Mouse (Mus musculus) neural tube, embryonic 14.5 days (tissue): ENCODE measurements at regions not wholly inside any gene's neighbourhood (a gene's known extent, or its start where the extent isn't known, plus 50 kb on each side); places are given as distances from the start of the nearest gene placed in this dataset.
A peak's percentile ranks its signal among the peaks of the same experiment; 100 is the strongest.

ENCODE experiments used
- ATAC-seq: fragments of 200-750 bp; cut with Nextera tagmentation; 2 replicates; pipeline ENCODE4 v1.8.0; 2017; ENCODE audit warnings: low read depth, mild to moderate bottlenecking, moderate TSS enrichment, moderate library complexity
- H3K27ac ChIP-seq: fragments of 300-500 bp; sonication (generic); 2 replicates; pipeline ENCODE4 v1.5.1; 2014; ENCODE audit warnings: low read depth, mild to moderate bottlenecking, control low read depth, low read length, moderate library complexity, mixed read lengths
- H3K27me3 ChIP-seq: fragments of 300-500 bp; sonication (generic); 2 replicates; pipeline ENCODE4 v1.6.1; 2014; ENCODE audit warnings: low read length; ENCODE audit not compliant: control insufficient read depth, insufficient read depth
- H3K36me3 ChIP-seq: fragments of 300-500 bp; sonication (generic); 2 replicates; pipeline ENCODE4 v1.6.1; 2014; ENCODE audit warnings: low read length, mixed read lengths; ENCODE audit not compliant: control insufficient read depth, insufficient read depth
- H3K4me1 ChIP-seq: fragments of 300-500 bp; sonication (generic); 2 replicates; pipeline ENCODE4 v1.6.1; 2014; ENCODE audit warnings: low read length; ENCODE audit not compliant: control insufficient read depth, insufficient read depth
- H3K4me2 ChIP-seq: fragments of 300-500 bp; sonication (generic); 2 replicates; pipeline ENCODE4 v1.6.1; 2014; ENCODE audit warnings: mild to moderate bottlenecking, low read depth, low read length, control low read depth
- H3K4me3 ChIP-seq: fragments of 300-500 bp; sonication (generic); 2 replicates; pipeline ENCODE4 v1.5.1; 2014; ENCODE audit warnings: low read depth, low read length, control low read depth, mixed read lengths
- H3K9ac ChIP-seq: fragments of 300-500 bp; sonication (generic); replicated peaks from 2 replicates; pipeline ENCODE4 v1.6.1; 2014; ENCODE audit warnings: low read depth, mild to moderate bottlenecking, control low read depth, low read length, mixed read lengths
- H3K9me3 ChIP-seq: fragments of 300-500 bp; sonication (generic); 2 replicates; pipeline ENCODE4 v1.6.1; 2016; ENCODE audit warnings: low read length; ENCODE audit not compliant: control insufficient read depth
- WGBS: fragments of 180-500 bp; shearing (Covaris S2); extraction: QIAGEN DNeasy Blood & Tissue Kit; methylation state at CpG from one replicate; pipeline ENCODE4 v1.1.7; 2014; 5-methylcytosine and 5-hydroxymethylcytosine counted together

- H3K9me3 ChIP-seq: no peaks in the 10 kb centered on the region
- no peaks in the 10 kb centered on the region for H3K27me3 ChIP-seq
- H3K4me1 ChIP-seq: no peaks in the 10 kb centered on the region
- no peaks in the 10 kb centered on the region for H3K36me3 ChIP-seq
- no peak for ATAC-seq
- no peak overlapping the region for H3K9ac ChIP-seq
- WGBS: 87% methylated on average over 10 of the region's 10 CpGs
- no peak overlapping the region for H3K27ac ChIP-seq
- H3K4me3 ChIP-seq: no peak overlapping the region
- no peak overlapping the region for H3K4me2 ChIP-seq
Observed at GRCm38 (mm10) chr8:35185165-35185564, 580.4 kb upstream of the Gm19410 start.

- Histone ChIP-seq H3K36me3 (no peaks in the 10 kb centered on the region), H3K9ac (no peak overlapping the region), H3K9me3 (no peaks in the 10 kb centered on the region), H3K27me3 (no peaks in the 10 kb centered on the region), H3K4me3 (no peak overlapping the region), H3K4me1 (no peaks in the 10 kb centered on the region), H3K4me2 (no peak overlapping the region), H3K27ac (no peak overlapping the region)
- no peak for ATAC-seq
- whole genome bisulfite sequencing: 96% methylated on average over 8 of the region's 8 CpGs
Observed at GRCm38 (mm10) chr8:35188531-35188930, 577.1 kb upstream of the Gm19410 start.

- H3K36me3 ChIP-seq: no peaks in the 10 kb centered on the region
- no peak overlapping the region for H3K4me3 ChIP-seq
- ATAC-seq: no peak
- no peaks in the 10 kb centered on the region for H3K4me1 ChIP-seq
- no peaks in the 10 kb centered on the region for H3K27me3 ChIP-seq
- H3K4me2 ChIP-seq: no peak overlapping the region
- no peak overlapping the region for H3K9ac ChIP-seq
- 82% methylated on average over 16 of the region's 16 CpGs for WGBS
- no peaks in the 10 kb centered on the region for H3K9me3 ChIP-seq
- no peak overlapping the region for H3K27ac ChIP-seq
Observed at GRCm38 (mm10) chr8:35189695-35190094, 575.9 kb upstream of the Gm19410 start.

GRCm38 (mm10) chr8:35192515-35192914 is 573.1 kb upstream of the Gm19410 start:
- H3K27me3 ChIP-seq: no peaks in the 10 kb centered on the region
- WGBS: 41% methylated on average over 3 of the region's 3 CpGs
- H3K4me3 ChIP-seq: no peak overlapping the region
- H3K9ac ChIP-seq: no peak overlapping the region
- H3K4me1 ChIP-seq: no peaks in the 10 kb centered on the region
- no peak for ATAC-seq
- no peak overlapping the region for H3K27ac ChIP-seq
- no peak overlapping the region for H3K4me2 ChIP-seq
- no peaks in the 10 kb centered on the region for H3K9me3 ChIP-seq
- H3K36me3 ChIP-seq: no peaks in the 10 kb centered on the region

GRCm38 (mm10) chr8:35193771-35194170 is 571.8 kb upstream of the Gm19410 start:
- 57% methylated on average over 1 of the region's 1 CpGs for WGBS
- H3K9ac ChIP-seq: no peak overlapping the region
- peak; percentile 60; the same call in 1 of the 2 replicates for ATAC-seq
- H3K4me3 ChIP-seq: no peak overlapping the region
- no peaks in the 10 kb centered on the region for H3K4me1 ChIP-seq
- no peak overlapping the region for H3K27ac ChIP-seq
- no peaks in the 10 kb centered on the region for H3K27me3 ChIP-seq
- H3K36me3 ChIP-seq: no peaks in the 10 kb centered on the region
- H3K4me2 ChIP-seq: no peak overlapping the region
- H3K9me3 ChIP-seq: no peaks in the 10 kb centered on the region

- no peak; the same call in 1 of the 2 replicates for ATAC-seq
- Histone ChIP-seq H3K36me3 (no peaks in the 10 kb centered on the region), H3K4me1 (no peaks in the 10 kb centered on the region), H3K27ac (no peak overlapping the region), H3K27me3 (no peaks in the 10 kb centered on the region), H3K9me3 (no peaks in the 10 kb centered on the region), H3K4me3 (no peak overlapping the region), H3K4me2 (no peak overlapping the region), H3K9ac (no peak overlapping the region)
- 34% methylated on average over 4 of the region's 4 CpGs for WGBS
Observed at GRCm38 (mm10) chr8:35196189-35196588, 569.4 kb upstream of the Gm19410 start.

- ATAC-seq: no peak
- Histone ChIP-seq H3K27me3 (no peaks in the 10 kb centered on the region), H3K36me3 (no peaks in the 10 kb centered on the region), H3K4me3 (no peak overlapping the region), H3K27ac (no peak overlapping the region), H3K4me2 (no peak overlapping the region), H3K9me3 (no peaks in the 10 kb centered on the region), H3K9ac (no peak overlapping the region), H3K4me1 (no peaks in the 10 kb centered on the region)
- 56% methylated on average over 2 of the region's 2 CpGs for WGBS
Observed at GRCm38 (mm10) chr8:35198766-35199165, 566.8 kb upstream of the Gm19410 start.

- Histone ChIP-seq H3K4me3 (no peak overlapping the region), H3K9ac (no peak overlapping the region), H3K4me2 (no peak overlapping the region), H3K27me3 (no peaks in the 10 kb centered on the region), H3K27ac (no peak overlapping the region), H3K9me3 (no peaks in the 10 kb centered on the region), H3K36me3 (no peaks in the 10 kb centered on the region), H3K4me1 (no peaks in the 10 kb centered on the region)
- 64% methylated on average over 12 of the region's 12 CpGs for WGBS
- no peak for ATAC-seq
Observed at GRCm38 (mm10) chr8:35201416-35201815, 564.2 kb upstream of the Gm19410 start.

GRCm38 (mm10) chr8:35204971-35205370 is 560.6 kb upstream of the Gm19410 start:
- Histone ChIP-seq H3K36me3 (no peaks in the 10 kb centered on the region), H3K9ac (no peak overlapping the region), H3K4me2 (no peak overlapping the region), H3K4me3 (no peak overlapping the region), H3K27ac (no peak overlapping the region), H3K9me3 (no peaks in the 10 kb centered on the region), H3K4me1 (no peaks in the 10 kb centered on the region), H3K27me3 (no peaks in the 10 kb centered on the region)
- 67% methylated on average over 15 of the region's 15 CpGs for WGBS
- no peak for ATAC-seq

- ATAC-seq: no peak
- no peak overlapping the region for H3K4me2 ChIP-seq
- H3K4me1 ChIP-seq: no peaks in the 10 kb centered on the region
- WGBS: 24% methylated on average over 8 of the region's 8 CpGs
- no peak overlapping the region for H3K9ac ChIP-seq
- no peak overlapping the region for H3K4me3 ChIP-seq
- H3K27ac ChIP-seq: no peak overlapping the region
- no peaks in the 10 kb centered on the region for H3K36me3 ChIP-seq
- no peaks in the 10 kb centered on the region for H3K9me3 ChIP-seq
- H3K27me3 ChIP-seq: no peaks in the 10 kb centered on the region
Observed at GRCm38 (mm10) chr8:35205536-35205935, 560.1 kb upstream of the Gm19410 start.
